Mouse (Mus musculus) liver, adult 2 months (tissue): ENCODE measurements around the gene Ireb2.

Source experiments
- CTCF ChIP-seq: fragments of 200-500 bp; IDR thresholded peaks from 2 replicates; pipeline ENCODE4 v1.5.1; 2011; ENCODE audit warnings: low read depth, low read length, control low read depth
- POLR2A ChIP-seq: fragments of 200-500 bp; IDR thresholded peaks from 2 replicates; pipeline ENCODE4 v1.6.1; 2011; ENCODE audit warnings: low read length, control low read depth; ENCODE audit not compliant: insufficient read depth; ENCODE audit errors: extremely low read depth

DNA sequence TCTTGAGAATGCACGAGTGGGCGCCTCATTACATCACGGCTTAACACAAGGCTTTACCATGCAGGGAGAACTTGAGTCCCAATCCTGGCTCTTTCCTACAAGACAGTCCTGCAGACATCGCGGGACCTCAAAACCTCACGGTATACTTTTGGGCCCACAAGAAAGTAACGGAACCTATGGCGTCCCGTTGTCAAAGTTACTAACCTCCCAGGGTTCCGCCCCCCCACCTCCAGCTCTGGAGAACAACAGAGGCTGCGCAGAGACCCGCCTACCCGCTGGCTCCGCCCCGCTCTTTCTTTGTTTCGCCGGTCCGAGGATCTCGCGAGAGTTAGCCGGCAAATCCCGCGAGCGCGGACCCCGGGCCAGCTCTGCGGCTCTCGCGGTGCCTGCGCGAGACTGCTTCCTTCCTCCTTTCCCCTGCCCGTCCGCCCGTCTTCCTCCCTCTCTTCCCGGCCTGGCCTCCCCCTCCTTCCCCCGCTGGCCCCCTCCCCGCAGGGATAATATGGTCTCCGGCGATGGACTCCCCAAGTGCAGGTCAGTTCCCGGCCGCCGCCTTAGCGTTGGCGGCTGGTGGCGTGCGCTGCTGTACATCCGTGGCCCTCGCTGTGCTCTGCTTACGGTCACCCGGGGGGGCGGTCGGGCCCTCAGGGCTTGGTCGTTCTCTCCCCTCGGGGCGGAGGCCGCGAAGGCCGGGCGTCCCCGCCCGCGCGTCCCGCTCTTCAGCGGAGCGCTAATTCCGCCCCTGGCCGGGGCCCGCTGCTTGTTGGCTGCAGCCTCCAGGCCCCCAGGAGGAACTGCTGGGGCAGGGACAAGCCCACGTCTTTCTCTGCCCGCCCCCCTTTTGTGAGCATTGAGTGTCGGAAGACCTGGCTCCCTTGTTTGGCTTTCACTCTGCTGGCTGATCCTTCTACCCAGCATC lies at the start of gene Ireb2:
- no peak for TF ChIP-seq CTCF
- TF ChIP-seq POLR2A = peak; percentile 64; the same call in 1 of the 2 replicates
